Mouse (Mus musculus) MEL (cell line): ENCODE data around the gene Ugt1a2. TPM values are rescaled to one million over a fixed set of nuclear protein-coding genes. Genes with fewer than 3 reads are reported as not detected.

ENCODE experiments used
- DNase-seq: peaks from one replicate; pipeline ENCODE4 v3.0.0; 2011; ENCODE audit warnings: low read depth, low spot score
- H3K27ac ChIP-seq: 2 replicates; pipeline ENCODE4 v1.5.1; 2012; ENCODE audit warnings: low read depth, mild to moderate bottlenecking, control low read depth, low read length, moderate library complexity; ENCODE audit not compliant: control insufficient read depth
- H3K27me3 ChIP-seq, 2 experiments: fragments of 150-350 bp in 1 of 2; sonication (generic) in 1 of 2; 2 replicates each; pipeline ENCODE4 v1.6.1; 2012; ENCODE audit warnings: low read length in 2 of 2, mild to moderate bottlenecking in 2 of 2, improper control_type of control experiment in 1 of 2, moderate library complexity in 1 of 2; ENCODE audit not compliant: insufficient read depth in 2 of 2, control insufficient read depth in 1 of 2
- H3K36me3 ChIP-seq, 2 experiments: 2 replicates each; pipeline ENCODE4 v1.6.1; 2012 to 2014; ENCODE audit warnings: low read length in 2 of 2, improper control_type of control experiment in 1 of 2, inconsistent platforms in 1 of 2, mild to moderate bottlenecking in 1 of 2; ENCODE audit not compliant: insufficient read depth in 2 of 2, control insufficient read depth in 1 of 2
- H3K4me1 ChIP-seq, 2 experiments: fragments of 150-350 bp in 1 of 2; sonication (generic) in 1 of 2; 2 replicates each; pipeline ENCODE4 v1.6.1; 2012; ENCODE audit warnings: low read length in 2 of 2, improper control_type of control experiment in 1 of 2, mild to moderate bottlenecking in 1 of 2; ENCODE audit not compliant: insufficient read depth in 2 of 2, control insufficient read depth in 1 of 2
- H3K4me3 ChIP-seq, 2 experiments: fragments of 150-350 bp in 1 of 2; sonication (generic) in 1 of 2; 2 replicates each; pipeline ENCODE4 v1.5.1; 2012; ENCODE audit warnings: low read depth in 2 of 2, low read length in 2 of 2, mild to moderate bottlenecking in 2 of 2, moderate library complexity in 2 of 2, control low read depth in 1 of 2, improper control_type of control experiment in 1 of 2; ENCODE audit not compliant: control insufficient read depth in 1 of 2, insufficient read depth in 1 of 2
- H3K79me2 ChIP-seq: 2 replicates; pipeline ENCODE4 v1.6.1; 2012; ENCODE audit warnings: mild to moderate bottlenecking, low read length, moderate library complexity; ENCODE audit not compliant: control insufficient read depth, poor library complexity, insufficient read depth
- H3K9ac ChIP-seq: 2 replicates; pipeline ENCODE4 v1.6.1; 2012; ENCODE audit warnings: low read depth, mild to moderate bottlenecking, control low read depth, low read length, moderate library complexity; ENCODE audit not compliant: control insufficient read depth, poor library complexity, severe bottlenecking
- H3K9me3 ChIP-seq: fragments of 150-350 bp; sonication (generic); replicated peaks from 2 replicates; pipeline ENCODE4 v1.6.1; 2012; ENCODE audit warnings: mild to moderate bottlenecking, low read length, improper control_type of control experiment, moderate library complexity; ENCODE audit not compliant: insufficient read depth
- BHLHE40 ChIP-seq: IDR thresholded peaks from 2 replicates; pipeline ENCODE4 v1.6.1; 2012; ENCODE audit warnings: low read depth, mild to moderate bottlenecking, inconsistent platforms, low read length, improper control_type of control experiment, borderline replicate concordance
- CHD1 ChIP-seq: IDR thresholded peaks from 2 replicates; pipeline ENCODE4 v1.6.1; 2012; ENCODE audit warnings: low read depth, mild to moderate bottlenecking, inconsistent platforms, low read length, improper control_type of control experiment
- CHD2 ChIP-seq: IDR thresholded peaks from 2 replicates; pipeline ENCODE4 v1.6.1; 2011; ENCODE audit warnings: low read length, improper control_type of control experiment
- ELF1 ChIP-seq: IDR thresholded peaks from 2 replicates; pipeline ENCODE4 v1.6.1; 2014; ENCODE audit warnings: low read depth, mild to moderate bottlenecking, inconsistent platforms, low read length, improper control_type of control experiment, moderate library complexity
- EP300 ChIP-seq, 2 experiments: IDR thresholded peaks; 2 replicates each; pipeline ENCODE4 v1.6.1; 2011; ENCODE audit warnings: improper control_type of control experiment in 2 of 2, low read length in 2 of 2, low read depth in 1 of 2, mild to moderate bottlenecking in 1 of 2
- ETS1 ChIP-seq: IDR thresholded peaks from 2 replicates; pipeline ENCODE4 v1.6.1; 2012; ENCODE audit warnings: low read depth, mild to moderate bottlenecking, inconsistent platforms, low read length, improper control_type of control experiment, moderate library complexity
- GABPA ChIP-seq: IDR thresholded peaks from 2 replicates; pipeline ENCODE4 v1.6.1; 2012; ENCODE audit warnings: low read depth, mild to moderate bottlenecking, inconsistent platforms, low read length, improper control_type of control experiment, moderate library complexity
- JUND ChIP-seq: IDR thresholded peaks from 2 replicates; pipeline ENCODE4 v1.6.1; 2011; ENCODE audit warnings: low read depth, mild to moderate bottlenecking, improper control_type of control experiment, low read length
- POLR2AphosphoS2 ChIP-seq: IDR thresholded peaks from 2 replicates; pipeline ENCODE4 v1.6.1; 2011; ENCODE audit warnings: low read length, improper control_type of control experiment
- POLR2AphosphoS5 ChIP-seq: IDR thresholded peaks from 2 replicates; pipeline ENCODE4 v1.6.1; 2012; ENCODE audit warnings: low read depth, borderline replicate concordance, mild to moderate bottlenecking, inconsistent platforms, low read length, moderate library complexity, mixed read lengths
- TCF12 ChIP-seq: IDR thresholded peaks from 2 replicates; pipeline ENCODE4 v1.6.1; 2014; ENCODE audit warnings: low read depth, mild to moderate bottlenecking, inconsistent platforms, low read length, improper control_type of control experiment, moderate library complexity
- UBTF ChIP-seq: IDR thresholded peaks from 2 replicates; pipeline ENCODE4 v1.6.1; 2012; ENCODE audit warnings: low read depth, mild to moderate bottlenecking, inconsistent platforms, low read length, improper control_type of control experiment, moderate library complexity, borderline replicate concordance; ENCODE audit not compliant: insufficient read depth
- USF2 ChIP-seq, 2 experiments: IDR thresholded peaks; 2 replicates each; pipeline ENCODE4 v1.6.1; 2011 to 2012; ENCODE audit warnings: improper control_type of control experiment in 2 of 2, low read length in 2 of 2, borderline replicate concordance in 1 of 2, inconsistent platforms in 1 of 2, low read depth in 1 of 2, mild to moderate bottlenecking in 1 of 2; ENCODE audit not compliant: insufficient read depth in 1 of 2
- ZC3H11A ChIP-seq: IDR thresholded peaks from 2 replicates; pipeline ENCODE4 v1.6.1; 2012; ENCODE audit warnings: low read depth, mild to moderate bottlenecking, inconsistent platforms, low read length, improper control_type of control experiment
- ZKSCAN1 ChIP-seq: IDR thresholded peaks from 2 replicates; pipeline ENCODE4 v1.6.1; 2012; ENCODE audit warnings: low read depth, mild to moderate bottlenecking, inconsistent platforms, low read length, improper control_type of control experiment, moderate library complexity
- ZNF384 ChIP-seq: IDR thresholded peaks from 2 replicates; pipeline ENCODE4 v1.6.1; 2012; ENCODE audit warnings: low read depth, mild to moderate bottlenecking, inconsistent platforms, low read length, improper control_type of control experiment
- polyA plus RNA-seq, 2 experiments: library from polyadenylated mRNA; stranded (reverse) in 1 of 2; unstranded in 1 of 2; fragments of >175 nt in 1 of 2; fragments of >200 nt in 1 of 2; gene quantifications; 2 replicates each; pipeline versions ENCODE4 v1.2.1 to v1.2.4; 2012; ENCODE audit warnings: low replicate concordance in 2 of 2, low read depth in 1 of 2; ENCODE audit not compliant: insufficient read length in 2 of 2, insufficient read depth in 1 of 2, missing spikeins in 1 of 2
- total RNA-seq: library from RNA; depleted of rRNA; stranded (reverse); fragments of 300-350 nt; gene quantifications from 2 replicates; pipeline ENCODE4 v1.2.3, GENCODE M21; 2012

Gene Ugt1a2
- total and polyA plus RNA-seq, 3 experiments: not detected

- Histone ChIP-seq H3K36me3 (no peaks in the 10 kb centered on the region), H3K9ac (no peak overlapping the region), H3K27me3 (no peaks in the 10 kb centered on the region), H3K9me3 (no peaks in the 10 kb centered on the region), H3K4me3 (no peak overlapping the region), H3K4me1 (0 out of 4 replicates have a peak, but pooled peaks cover 0 to 3% of the 10 kb centered on the region in 2 experiments), H3K27ac (no peak overlapping the region), H3K79me2 (no peaks in the 10 kb centered on the region)
- DNase-seq: no peak
- no peak for TF ChIP-seq ZC3H11A
- TF ChIP-seq BHLHE40: no peak
- TF ChIP-seq CHD2: no peak
- no peak for TF ChIP-seq ETS1
- TF ChIP-seq ZNF384: no peak
- TF ChIP-seq GABPA: no peak
Observed at GRCm38 (mm10) chr1:88253106-88253505, 52.7 kb downstream of the Ugt1a2 start.

DNA sequence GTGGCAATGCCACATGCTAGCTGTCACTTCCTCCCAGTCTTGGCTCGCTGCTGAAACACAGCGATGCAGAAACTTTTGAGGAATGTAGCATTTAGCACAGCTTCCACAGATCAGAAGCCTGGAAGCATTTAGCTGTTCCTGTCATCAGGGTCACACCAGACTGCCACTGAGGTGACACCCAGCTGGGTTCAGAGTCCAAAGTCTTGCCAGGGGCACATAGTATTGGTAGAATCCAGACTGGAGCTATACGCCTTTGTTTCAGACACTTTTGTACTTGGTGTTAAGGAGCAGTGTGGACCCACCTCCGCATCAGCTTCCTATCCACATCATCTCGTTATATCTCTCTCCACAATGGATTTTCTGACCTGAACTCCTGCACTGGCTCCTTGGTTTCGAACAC, 53.1 kb downstream of the Ugt1a2 start:
- Histone ChIP-seq H3K4me3 (no peak overlapping the region), H3K9me3 (no peaks in the 10 kb centered on the region), H3K36me3 (no peaks in the 10 kb centered on the region), H3K4me1 (0 out of 4 replicates have a peak, but pooled peaks cover 0 to 3% of the 10 kb centered on the region in 2 experiments), H3K79me2 (no peaks in the 10 kb centered on the region), H3K9ac (no peak overlapping the region), H3K27me3 (no peaks in the 10 kb centered on the region), H3K27ac (no peak overlapping the region)
- no peak for DNase-seq
- TF ChIP-seq CHD1 (no peak), BHLHE40 (no peak), JUND (no peak), UBTF (no peak), USF2 (IDR thresholded peaks at IDR 0.05; ENCODE audit: borderline replicate concordance in 1 of 2, insufficient read depth in 1 of 2, low read depth in 1 of 2, low read length in 2 of 2) (no peak), GABPA (no peak), CHD2 (no peak), ELF1 (no peak), TCF12 (no peak), ZKSCAN1 (no peak), POLR2AphosphoS2 (no peak), EP300 (IDR thresholded peaks at IDR 0.05; ENCODE audit: low read depth in 1 of 2, low read length in 2 of 2) (no peak), POLR2AphosphoS5 (no peak)
